Mouse (Mus musculus): ENCODE data around the gene Gm5916.

Gene Gm5916

DNA sequence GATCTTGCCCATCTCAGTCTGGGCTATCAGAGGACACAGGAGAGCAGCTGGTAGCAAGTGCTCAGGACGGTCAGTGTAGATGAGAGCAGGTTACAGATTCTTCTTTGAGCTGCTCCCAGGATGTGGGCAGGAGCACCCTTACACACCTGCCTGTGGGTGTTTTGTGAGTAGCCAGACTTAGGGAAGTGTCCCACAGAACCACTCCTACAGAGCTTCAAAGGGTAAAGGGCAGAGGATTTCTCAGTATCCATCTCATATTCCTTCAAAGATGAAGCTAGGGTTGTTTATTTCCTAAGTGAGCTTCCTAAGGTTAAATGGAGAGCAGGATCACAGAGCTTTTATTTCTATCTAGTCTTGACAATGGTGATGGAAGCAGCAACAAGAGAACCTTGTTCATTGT is at the start of gene Gm5916:
Gene Gm5916 (minus strand): TSS at position 101 of the 400 bp plus-strand sequence.
- DNase-seq, result no peak
